Mouse (Mus musculus): Measurements from ENCODE around the gene Tnfrsf4. TPM values are rescaled to one million over a fixed set of nuclear protein-coding genes. Genes with fewer than 3 reads are reported as not detected.
A peak's percentile ranks its signal among the peaks of the same experiment; 100 is the strongest.

Tnfrsf4 gene
- polyA plus RNA-seq, 1 experiment from 2014 or later: 1.1 TPM

DNA sequence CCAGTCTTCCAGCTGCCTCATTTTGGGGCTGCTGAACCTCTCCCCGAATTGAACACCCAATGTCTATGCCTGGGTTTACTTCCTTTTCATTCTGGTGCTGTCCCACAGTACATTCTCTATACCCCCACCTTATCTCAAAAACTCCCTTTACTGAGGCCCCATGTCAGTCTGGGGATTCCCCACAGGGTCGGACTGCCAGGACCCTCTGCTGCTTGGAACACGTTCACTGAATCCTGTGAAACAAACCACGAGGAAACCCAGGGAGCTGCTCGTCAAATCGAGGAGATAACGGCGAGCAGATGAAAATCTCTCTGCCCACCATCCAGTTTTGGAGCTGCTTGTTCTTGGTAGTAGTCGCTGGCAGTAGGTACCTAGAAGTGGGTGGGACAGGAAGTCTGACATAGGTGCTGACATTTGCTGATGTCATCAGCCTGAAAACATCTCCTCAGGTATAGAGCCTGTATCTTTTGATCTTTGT is 8.3 kb downstream of the Tnfrsf4 start:
- Histone ChIP-seq H3K9me3 (ENCODE audit: control insufficient read depth, low read length) (no peaks in the 10 kb centered on the region), H3K4me1 (ENCODE audit: control insufficient read depth, insufficient read depth, low read length) (no peaks in the 10 kb centered on the region), H3K4me3 (ENCODE audit: low read depth, low read length) (no peak overlapping the region), H3K4me2 (no peak overlapping the region), H3K9ac (ENCODE audit: low read length) (no peak overlapping the region), H3K36me3 (ENCODE audit: control insufficient read depth, insufficient read depth, low read length) (no peaks in the 10 kb centered on the region), H3K27ac (ENCODE audit: low read depth, low read length) (no peak overlapping the region), H3K27me3 (ENCODE audit: control insufficient read depth, insufficient read depth, low read length) (no peaks in the 10 kb centered on the region)
- DNase-seq (ENCODE audit: low spot score, missing footprints) (no peak), ATAC-seq (ENCODE audit: low FRiP score) (no peak)
- WGBS: 87% methylated on average over 9 of the region's 9 CpGs

DNA sequence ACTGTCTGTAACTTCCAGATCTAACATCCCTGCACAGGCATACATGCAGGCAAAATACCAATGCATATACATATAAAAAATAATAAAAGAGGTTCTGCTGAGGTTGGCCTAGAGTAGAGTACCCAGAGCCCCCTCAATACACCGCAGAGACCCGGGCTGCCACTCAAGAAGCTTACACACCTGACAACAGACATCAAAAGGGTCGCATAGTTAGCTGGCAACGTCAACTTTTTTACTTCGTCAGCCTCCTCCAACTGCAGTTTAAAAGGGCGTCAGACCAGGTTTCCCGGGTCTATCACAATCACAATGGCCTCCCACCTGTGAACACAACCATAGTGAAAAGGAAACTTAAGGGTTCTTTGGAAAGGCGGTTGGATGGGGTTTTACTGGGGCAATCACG is 9.9 kb downstream of the Tnfrsf4 start:
- no peaks in the 10 kb centered on the region; the same call in 1 of the 2 replicates for H3K36me3 ChIP-seq (ENCODE audit: control insufficient read depth, insufficient read depth, low read length)
- 83% methylated on average over 9 of the region's 9 CpGs for WGBS

DNA sequence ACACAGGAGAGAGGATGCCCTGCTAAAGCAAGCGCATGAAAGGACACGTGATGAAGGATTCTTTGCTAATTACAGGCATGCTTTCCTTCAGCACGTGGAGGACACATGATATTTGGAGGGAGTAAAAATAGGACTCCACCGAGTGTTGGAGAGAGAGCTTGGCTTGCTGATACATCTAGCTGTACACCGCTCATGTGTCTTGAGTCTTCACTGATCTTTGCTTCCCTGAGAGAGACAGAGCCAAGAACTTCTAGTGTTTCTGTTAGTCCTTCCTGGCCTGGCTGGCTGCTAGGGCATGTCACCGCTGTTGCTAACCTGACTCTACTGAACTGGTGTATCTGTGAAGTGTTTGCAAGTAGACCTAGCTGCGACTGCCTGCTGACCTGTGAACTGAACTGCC is 10.5 kb downstream of the Tnfrsf4 start:
- H3K9ac ChIP-seq (ENCODE audit: low read length): no peak overlapping the region
- no peak overlapping the region for H3K4me3 ChIP-seq (ENCODE audit: low read depth, low read length)
- H3K36me3 ChIP-seq (ENCODE audit: control insufficient read depth, insufficient read depth, low read length): no peaks in the 10 kb centered on the region; the same call in 1 of the 2 replicates
- no peak for ATAC-seq (ENCODE audit: low FRiP score)
- no peak overlapping the region for H3K27ac ChIP-seq (ENCODE audit: low read depth, low read length)
- H3K4me1 ChIP-seq (ENCODE audit: control insufficient read depth, insufficient read depth, low read length): no peaks in the 10 kb centered on the region
- H3K27me3 ChIP-seq (ENCODE audit: control insufficient read depth, insufficient read depth, low read length): no peaks in the 10 kb centered on the region
- DNase-seq (ENCODE audit: low spot score, missing footprints): no peak
- WGBS: 95% methylated on average over 7 of the region's 7 CpGs
- no peaks in the 10 kb centered on the region for H3K9me3 ChIP-seq (ENCODE audit: control insufficient read depth, low read length)
- H3K4me2 ChIP-seq: no peak overlapping the region

More for the DNA sequence above, 9.9 kb downstream of the Tnfrsf4 start:
- Histone ChIP-seq H3K4me1 (ENCODE audit: control insufficient read depth, insufficient read depth, low read length) (no peaks in the 10 kb centered on the region), H3K27ac (ENCODE audit: low read depth, low read length) (no peak overlapping the region), H3K27me3 (ENCODE audit: control insufficient read depth, insufficient read depth, low read length) (no peaks in the 10 kb centered on the region), H3K9me3 (ENCODE audit: control insufficient read depth, low read length) (no peaks in the 10 kb centered on the region), H3K4me3 (ENCODE audit: low read depth, low read length) (no peak overlapping the region), H3K9ac (ENCODE audit: low read length) (no peak overlapping the region), H3K4me2 (no peak overlapping the region)
- ATAC-seq (ENCODE audit: low FRiP score): no peak
- DNase-seq (ENCODE audit: low spot score, missing footprints): no peak

DNA sequence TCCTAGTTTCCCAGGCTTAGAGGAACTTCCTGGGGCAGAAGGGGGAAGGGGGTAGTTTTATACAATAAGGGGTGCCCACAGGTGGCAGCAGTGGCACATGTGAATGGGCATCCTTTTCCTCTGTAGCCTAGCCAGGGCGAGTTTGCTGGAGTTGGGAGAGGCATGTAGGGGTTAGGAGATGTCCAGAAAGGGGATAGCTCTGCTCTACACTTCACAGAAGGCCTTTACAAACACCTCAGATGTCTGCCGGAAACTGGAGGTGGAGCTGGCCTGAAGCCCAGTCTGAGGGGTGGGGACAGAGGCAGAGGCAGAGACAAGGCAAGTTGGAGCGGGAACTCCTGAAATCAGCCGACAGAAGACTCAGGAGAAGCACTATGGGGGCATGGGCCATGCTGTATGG is 12.4 kb downstream of the Tnfrsf4 start, which contains the start of gene Tnfrsf18:
Gene Tnfrsf18, plus strand, starts transcription at position 152 of the 400 bp plus-strand sequence.
- peaks cover 7% of the 10 kb centered on the region for H3K4me1 ChIP-seq (ENCODE audit: control insufficient read depth, insufficient read depth, low read length)
- no peaks in the 10 kb centered on the region; the same call in 1 of the 2 replicates for H3K36me3 ChIP-seq (ENCODE audit: control insufficient read depth, insufficient read depth, low read length)
- no peak within 1 kb of the TSS for H3K9ac ChIP-seq (ENCODE audit: low read length)
- no peaks in the 10 kb centered on the region for H3K9me3 ChIP-seq (ENCODE audit: control insufficient read depth, low read length)
- H3K27me3 ChIP-seq (ENCODE audit: control insufficient read depth, insufficient read depth, low read length): no peaks in the 10 kb centered on the region
- no peak within 1 kb of the TSS for H3K4me2 ChIP-seq
- H3K27ac ChIP-seq (ENCODE audit: low read depth, low read length): no peak within 1 kb of the TSS
- WGBS: 78% methylated on average over 4 of the region's 4 CpGs
- ATAC-seq (ENCODE audit: low FRiP score): no peak
- H3K4me3 ChIP-seq (ENCODE audit: low read depth, low read length): no peak within 1 kb of the TSS
- DNase-seq (ENCODE audit: low spot score, missing footprints): no peak

DNA sequence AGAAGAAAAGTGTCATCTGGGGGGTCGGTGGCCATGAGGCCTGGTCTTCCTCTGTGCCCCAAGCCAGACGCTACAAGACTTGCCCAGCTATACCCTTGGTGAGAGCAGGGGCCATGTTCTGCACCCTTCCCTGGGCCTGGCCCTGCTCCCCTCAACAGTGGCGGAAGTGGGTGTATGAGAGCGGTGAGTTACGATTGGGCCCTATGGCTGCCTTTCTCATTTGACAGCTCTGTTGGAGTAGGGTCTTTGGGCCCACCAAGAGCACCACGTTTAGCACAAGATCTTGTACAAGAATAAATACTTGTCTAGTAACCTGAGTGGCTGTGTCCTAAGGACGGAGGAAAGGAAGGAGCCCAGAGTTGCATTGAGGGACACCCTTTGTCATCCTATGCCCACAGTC is 14.9 kb downstream of the Tnfrsf4 start:
- Histone ChIP-seq H3K27me3 (ENCODE audit: control insufficient read depth, insufficient read depth, low read length) (no peaks in the 10 kb centered on the region), H3K4me2 (no peak overlapping the region), H3K4me3 (ENCODE audit: low read depth, low read length) (no peak overlapping the region), H3K4me1 (ENCODE audit: control insufficient read depth, insufficient read depth, low read length) (peaks cover 18% of the 10 kb centered on the region), H3K9ac (ENCODE audit: low read length) (no peak overlapping the region), H3K27ac (ENCODE audit: low read depth, low read length) (no peak overlapping the region), H3K9me3 (ENCODE audit: control insufficient read depth, low read length) (no peaks in the 10 kb centered on the region), H3K36me3 (ENCODE audit: control insufficient read depth, insufficient read depth, low read length) (no peaks in the 10 kb centered on the region; the same call in 1 of the 2 replicates)
- no peak for ATAC-seq (ENCODE audit: low FRiP score)
- DNase-seq (ENCODE audit: low spot score, missing footprints): no peak
- WGBS: 90% methylated on average over 7 of the region's 7 CpGs

DNA sequence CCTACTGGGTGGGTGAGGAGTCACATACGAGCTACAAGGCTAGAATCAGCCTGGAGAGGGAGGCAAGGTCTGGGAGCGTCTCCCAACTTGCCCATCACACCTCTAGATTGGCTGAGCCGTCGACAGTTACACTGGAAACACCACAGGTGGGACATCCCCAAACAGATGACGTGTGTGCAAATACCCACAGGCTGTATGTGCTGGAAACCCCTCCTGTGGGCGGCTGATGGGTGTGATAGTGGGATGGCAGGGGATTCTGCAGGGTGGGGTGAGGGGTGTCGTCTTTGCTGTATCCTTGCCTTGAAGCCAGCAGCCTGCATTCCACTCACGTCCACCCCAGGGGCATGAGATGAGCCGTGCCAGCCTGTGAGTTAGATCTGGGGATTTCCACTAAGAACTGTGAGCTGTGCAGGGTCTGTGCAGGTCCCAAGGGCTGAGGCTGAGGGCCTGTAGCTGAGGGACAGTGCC is 17.0 kb downstream of the Tnfrsf4 start:
- DNase-seq (ENCODE audit: low spot score, missing footprints): no peak
- peak overlapping the region; percentile 66 for H3K4me2 ChIP-seq
- no peaks in the 10 kb centered on the region for H3K9me3 ChIP-seq (ENCODE audit: control insufficient read depth, low read length)
- no peak overlapping the region for H3K27ac ChIP-seq (ENCODE audit: low read depth, low read length)
- peak overlapping the region; percentile 49 for H3K4me3 ChIP-seq (ENCODE audit: low read depth, low read length)
- no peaks in the 10 kb centered on the region; the same call in 1 of the 2 replicates for H3K36me3 ChIP-seq (ENCODE audit: control insufficient read depth, insufficient read depth, low read length)
- H3K9ac ChIP-seq (ENCODE audit: low read length): peak overlapping the region; percentile 63
- H3K27me3 ChIP-seq (ENCODE audit: control insufficient read depth, insufficient read depth, low read length): peaks cover 18% of the 10 kb centered on the region
- ATAC-seq (ENCODE audit: low FRiP score): peak; percentile 10; the same call in 1 of the 2 replicates
- 65% methylated on average over 9 of the region's 9 CpGs for WGBS
- peaks cover 21% of the 10 kb centered on the region for H3K4me1 ChIP-seq (ENCODE audit: control insufficient read depth, insufficient read depth, low read length)

DNA sequence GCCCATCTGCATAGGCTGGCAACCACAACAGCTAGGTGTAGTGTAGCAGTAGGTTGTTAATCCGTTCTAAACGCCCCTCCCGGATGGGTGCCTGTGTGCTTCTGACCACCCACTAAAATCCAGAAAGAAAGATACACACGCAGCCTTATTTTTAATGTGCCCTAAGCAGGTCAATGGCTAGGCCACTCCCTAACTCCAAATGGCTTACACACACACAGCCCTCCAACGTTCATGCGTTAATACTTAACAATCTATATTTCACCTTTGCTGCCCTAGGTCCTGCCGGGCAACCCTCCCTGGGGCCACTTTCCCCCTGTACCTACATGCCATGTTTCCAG is 17.6 kb downstream of the Tnfrsf4 start:
- DNase-seq (ENCODE audit: low spot score, missing footprints) (no peak), ATAC-seq (ENCODE audit: low FRiP score) (peak; percentile 17; the same call in 1 of the 2 replicates)
- Histone ChIP-seq H3K9me3 (ENCODE audit: control insufficient read depth, low read length) (no peaks in the 10 kb centered on the region), H3K9ac (ENCODE audit: low read length) (peak overlapping the region; percentile 63), H3K4me3 (ENCODE audit: low read depth, low read length) (peak overlapping the region; percentile 49), H3K36me3 (ENCODE audit: control insufficient read depth, insufficient read depth, low read length) (no peaks in the 10 kb centered on the region; the same call in 1 of the 2 replicates), H3K27me3 (ENCODE audit: control insufficient read depth, insufficient read depth, low read length) (peaks cover 24% of the 10 kb centered on the region), H3K4me2 (peak overlapping the region; percentile 66), H3K4me1 (ENCODE audit: control insufficient read depth, insufficient read depth, low read length) (peaks cover 21% of the 10 kb centered on the region), H3K27ac (ENCODE audit: low read depth, low read length) (peak overlapping the region; percentile 81; the same call in 1 of the 2 replicates)
- 6% methylated on average over 7 of the region's 7 CpGs for WGBS

DNA sequence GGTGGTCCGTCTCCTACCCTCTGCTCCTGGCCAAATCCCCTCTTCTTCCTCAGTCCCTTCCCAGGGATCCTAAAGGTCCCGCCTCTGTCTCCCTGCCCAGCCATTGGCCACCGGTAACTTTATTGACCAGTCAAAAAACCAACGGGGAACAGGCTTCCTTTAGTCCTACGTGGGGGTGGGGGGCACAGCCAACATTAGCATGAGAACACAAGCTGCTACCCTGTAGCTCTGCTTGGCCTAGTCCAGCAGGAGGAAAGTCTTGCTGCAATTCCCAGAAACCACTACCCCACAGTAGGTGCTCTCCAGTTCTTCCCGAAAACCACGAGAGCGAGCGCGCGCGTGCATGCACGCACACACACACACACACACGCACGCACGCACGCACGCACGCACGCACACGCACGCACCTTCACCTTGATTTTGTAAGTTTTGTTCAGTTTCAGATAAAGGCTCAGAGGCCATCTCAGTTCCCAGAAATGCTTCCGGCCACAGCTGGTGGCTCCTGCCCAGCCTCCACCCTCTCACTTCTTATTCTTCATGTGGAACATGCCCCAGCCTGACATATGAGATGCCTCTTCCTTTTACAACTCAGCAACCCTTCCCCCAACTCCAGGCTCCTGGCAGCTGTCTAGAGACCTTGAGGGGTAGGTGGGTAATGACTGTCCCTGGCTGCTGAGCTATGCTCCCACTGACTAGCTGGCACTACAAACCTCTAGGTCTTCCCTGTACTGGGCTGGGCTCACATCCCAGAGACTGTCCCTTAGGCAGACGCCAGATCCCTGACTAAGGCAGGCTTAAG is 18.1 kb downstream of the Tnfrsf4 start:
- Histone ChIP-seq H3K9ac (ENCODE audit: low read length) (peak overlapping the region; percentile 63), H3K27ac (ENCODE audit: low read depth, low read length) (peak overlapping the region; percentile 81), H3K4me1 (ENCODE audit: control insufficient read depth, insufficient read depth, low read length) (peaks cover 21% of the 10 kb centered on the region), H3K4me2 (peak overlapping the region; percentile 66), H3K36me3 (ENCODE audit: control insufficient read depth, insufficient read depth, low read length) (no peaks in the 10 kb centered on the region; the same call in 1 of the 2 replicates), H3K4me3 (ENCODE audit: low read depth, low read length) (peak overlapping the region; percentile 49), H3K9me3 (ENCODE audit: control insufficient read depth, low read length) (no peaks in the 10 kb centered on the region), H3K27me3 (ENCODE audit: control insufficient read depth, insufficient read depth, low read length) (peaks cover 24% of the 10 kb centered on the region)
- ATAC-seq (ENCODE audit: low FRiP score) (peak; percentile 93), DNase-seq (ENCODE audit: low spot score, missing footprints) (peak; percentile 95)
- 2% methylated on average over 24 of the region's 24 CpGs for WGBS

DNA sequence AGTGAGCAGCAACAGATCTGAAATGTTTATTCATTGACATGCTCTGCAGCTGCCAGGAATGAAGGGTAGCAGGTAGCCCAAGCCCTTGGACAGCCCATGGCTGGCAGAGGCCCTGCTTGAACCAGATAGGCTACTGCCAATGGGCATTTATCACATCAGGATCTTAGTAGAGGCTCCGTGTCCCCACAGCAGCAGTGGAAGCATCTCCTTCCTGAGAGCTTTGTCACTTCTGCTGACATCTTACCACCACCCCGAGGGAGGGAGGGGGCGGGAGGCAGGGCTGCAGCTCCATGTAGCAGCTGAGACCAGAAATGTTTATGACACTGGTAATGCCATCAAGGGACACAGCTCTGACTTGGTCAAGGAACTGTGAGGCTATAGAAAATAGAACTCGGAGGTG is 19.2 kb downstream of the Tnfrsf4 start:
- no peaks in the 10 kb centered on the region for H3K9me3 ChIP-seq (ENCODE audit: control insufficient read depth, low read length)
- H3K9ac ChIP-seq (ENCODE audit: low read length): no peak overlapping the region
- ATAC-seq (ENCODE audit: low FRiP score) (no peak), DNase-seq (ENCODE audit: low spot score, missing footprints) (no peak)
- H3K4me1 ChIP-seq (ENCODE audit: control insufficient read depth, insufficient read depth, low read length): peaks cover 21% of the 10 kb centered on the region
- no peak overlapping the region for H3K27ac ChIP-seq (ENCODE audit: low read depth, low read length)
- no peak overlapping the region for H3K4me2 ChIP-seq
- no peaks in the 10 kb centered on the region; the same call in 1 of the 2 replicates for H3K36me3 ChIP-seq (ENCODE audit: control insufficient read depth, insufficient read depth, low read length)
- H3K27me3 ChIP-seq (ENCODE audit: control insufficient read depth, insufficient read depth, low read length): peaks cover 24% of the 10 kb centered on the region
- 90% methylated on average over 4 of the region's 4 CpGs for WGBS
- H3K4me3 ChIP-seq (ENCODE audit: low read depth, low read length): no peak overlapping the region
